ENCODE assay signal across 19 mouse cellular contexts in genomic region chr12:101948801-101949200, GRCm38 (mm10). TPM values are rescaled to one million over a fixed set of nuclear protein-coding genes. Genes with fewer than 3 reads are reported as not detected.
DNase-seq lines count a peak whose midpoint lies in the region; ATAC-seq and TF ChIP-seq lines count a peak whose summit lies in the region.
"Had no signal": no experiment of that assay in that cellular context is flagged by ENCODE, and none has a peak within 500 bp of the region (broad histone marks: within the 10 kb centered on the region; RNA-seq: fewer than 3 reads in every experiment).

No protein-coding gene starts in this region.

- 73% methylated on average over 4 of the region's 4 CpGs for WGBS in forebrain, postnatal 0 days

- H3K9ac ChIP-seq in forebrain, postnatal 0 days: no peak overlapping the region
- H3K9ac ChIP-seq: embryonic facial prominence, embryonic 13.5 days; forebrain, embryonic 13.5 days; hindbrain, embryonic 12.5 days had no signal

- peaks cover 25% of the 10 kb centered on the region for H3K36me3 ChIP-seq in forebrain, postnatal 0 days (ENCODE audit: insufficient read depth)

- H3K27ac ChIP-seq in forebrain, postnatal 0 days (ENCODE audit: low read depth, low read length): no peak overlapping the region
- H3K27ac ChIP-seq: embryonic facial prominence, embryonic 13.5 days; forebrain, embryonic 13.5 days; gastrocnemius, adult 2 months; hindbrain, embryonic 12.5 days had no signal

- no peak for TF ChIP-seq CTCF in forebrain, postnatal 0 days (IDR thresholded peaks at IDR 0.05; ENCODE audit: low read depth)

- ATAC-seq in erythroid progenitor cell, adult 5-6 weeks (replicated peaks; ENCODE audit: low FRiP score, poor library complexity, severe bottlenecking): 0 out of 2 replicates have a peak, but pooled peaks have one; percentile 14
- no peak for ATAC-seq in forebrain, postnatal 0 days
- ATAC-seq: forebrain, embryonic 13.5 days; hindbrain, embryonic 16.5 days; inflammation-experienced regulatory T-cells, adult 6 months had no signal

- intact Hi-C loops in heart, postnatal 14 days (cut with DNase I): no loop called here

- no peaks in the 10 kb centered on the region for H3K27me3 ChIP-seq in forebrain, postnatal 0 days (ENCODE audit: insufficient read depth, low read length)
- H3K27me3 ChIP-seq: embryonic facial prominence, embryonic 13.5 days; forebrain, embryonic 13.5 days; hindbrain, embryonic 12.5 days had no signal

- no peak overlapping the region for H3K4me3 ChIP-seq in forebrain, postnatal 0 days (ENCODE audit: low read depth, low read length)
- H3K4me3 ChIP-seq: embryonic facial prominence, embryonic 13.5 days; forebrain, embryonic 13.5 days; gastrocnemius, adult 2 months; hindbrain, embryonic 12.5 days had no signal

- no peak overlapping the region for H3K4me2 ChIP-seq in forebrain, postnatal 0 days (ENCODE audit: low read depth)
- H3K4me2 ChIP-seq: embryonic facial prominence, embryonic 13.5 days; forebrain, embryonic 13.5 days; heart, embryonic 11.5 days; hindbrain, embryonic 12.5 days had no signal

- peak; percentile 4 to 6 for DNase-seq in heart, postnatal 14 days
- DNase-seq in heart, postnatal 4 days: no peak
- peak; percentile 14 for DNase-seq in kidney, postnatal 14 days
- no peak for DNase-seq in kidney, postnatal 25 days
- DNase-seq in forebrain, postnatal 0 days: no peak
- DNase-seq: adrenal gland, postnatal 14 days; cerebellum, adult 11-12 months; cerebellum, adult 9-11 months; cerebellum, postnatal 36 days; gastrocnemius, adult 2 months; gastrocnemius, postnatal 25 days; heart, postnatal 36 days had no signal

- H3K9me3 ChIP-seq in forebrain, postnatal 0 days (ENCODE audit: low read length): no peaks in the 10 kb centered on the region
- H3K9me3 ChIP-seq: embryonic facial prominence, embryonic 13.5 days; forebrain, embryonic 13.5 days; hindbrain, embryonic 12.5 days had no signal

- H3K4me1 ChIP-seq in forebrain, postnatal 0 days (ENCODE audit: insufficient read depth): no peaks in the 10 kb centered on the region
- H3K4me1 ChIP-seq: embryonic facial prominence, embryonic 13.5 days; forebrain, embryonic 13.5 days; hindbrain, embryonic 12.5 days had no signal

RNA-seq across cellular contexts. Expression of gene Atxn3, which starts 9.2 kb away (rescaled TPM):
- total RNA-seq in heart, postnatal 14 days (2021): 10 to 100 TPM in 1 of 2 experiments, 1 to 10 TPM in 1; 9.2 to 10.7 TPM
- 1 to 10 TPM; 8.3 to 9.9 TPM for total RNA-seq in heart, postnatal 4 days (2021)
- total RNA-seq in erythroid progenitor cell, adult 5-6 weeks (2015; ENCODE audit: low replicate concordance): 9.7 and 10.5 TPM in 2 replicates
- total RNA-seq in erythroid progenitor cell, adult 5-6 weeks (2017; ENCODE audit: low replicate concordance): 15.1 and 15.7 TPM in 2 replicates
- 12.8 and 13.7 TPM in 2 replicates for total RNA-seq in forebrain, postnatal 0 days (2014; rRNA removed)
- 6.9 and 8.9 TPM in 2 replicates for polyA plus RNA-seq in forebrain, postnatal 0 days (2015; fragmentation: Nextera tagmentation; extraction: Ambion mirVana)

RNA-seq across cellular contexts. Expression of gene Cpsf2, which starts 27.0 kb away (rescaled TPM):
- 10 to 100 TPM; 15.7 TPM for total RNA-seq in heart, postnatal 14 days (2021)
- total RNA-seq in heart, postnatal 4 days (2021): 10 to 100 TPM; 24.1 to 24.6 TPM
- 16.6 and 20.1 TPM in 2 replicates for total RNA-seq in erythroid progenitor cell, adult 5-6 weeks (2015; ENCODE audit: low replicate concordance)
- 31.9 and 32.7 TPM in 2 replicates for total RNA-seq in erythroid progenitor cell, adult 5-6 weeks (2017; ENCODE audit: low replicate concordance)
- 37.2 and 38.1 TPM in 2 replicates for total RNA-seq in forebrain, postnatal 0 days (2014; rRNA removed)
- polyA plus RNA-seq in forebrain, postnatal 0 days (2015; fragmentation: Nextera tagmentation; extraction: Ambion mirVana): 25.5 and 28.8 TPM in 2 replicates

RNA-seq across cellular contexts. Expression of gene Trip11, which starts 35.7 kb away (rescaled TPM):
- total RNA-seq in heart, postnatal 14 days (2021): 10 to 100 TPM; 31.7 to 35.1 TPM
- total RNA-seq in heart, postnatal 4 days (2021): 10 to 100 TPM; 29.9 to 31.2 TPM
- total RNA-seq in erythroid progenitor cell, adult 5-6 weeks (2015; ENCODE audit: low replicate concordance): 14.4 and 15.9 TPM in 2 replicates
- total RNA-seq in erythroid progenitor cell, adult 5-6 weeks (2017; ENCODE audit: low replicate concordance): 25.0 and 41.8 TPM in 2 replicates
- total RNA-seq in forebrain, postnatal 0 days (2014; rRNA removed): 17.2 and 20.4 TPM in 2 replicates
- 11.1 and 17.1 TPM in 2 replicates for polyA plus RNA-seq in forebrain, postnatal 0 days (2015; fragmentation: Nextera tagmentation; extraction: Ambion mirVana)

Comparison
In these comparisons a context has a peak if more than half of its experiments do, and no peak if none do; other contexts are left out.
1. DNase-seq: peak in heart, postnatal 14 days (2 of 2) and kidney, postnatal 14 days (single experiment); none in heart, postnatal 4 days (single experiment), kidney, postnatal 25 days (0 of 2) and forebrain, postnatal 0 days (single experiment).